Mouse (Mus musculus): ENCODE measurements at regions not wholly inside any gene's neighbourhood (a gene's known extent, or its start where the extent isn't known, plus 50 kb on each side); places are given as distances from the start of the nearest gene placed in this dataset.

GRCm38 (mm10) chr2:148622216-148622615, 50.2 kb upstream of the Nxt1 start:
- peak in 1 of 2 experiments; percentile 20 for DNase-seq (ENCODE audit: low spot score in 2 of 2)

- no peak for DNase-seq (ENCODE audit: low spot score in 2 of 2)
These were observed 60.5 kb upstream of the Nxt1 start for GRCm38 (mm10) chr2:148611911-148612310.

- DNase-seq (ENCODE audit: low spot score in 2 of 2): no peak
These were observed 66.9 kb upstream of the Nxt1 start for GRCm38 (mm10) chr2:148605425-148605930.

- DNase-seq (ENCODE audit: low spot score in 2 of 2): no peak
These were observed 68.5 kb upstream of the Nxt1 start for GRCm38 (mm10) chr2:148603951-148604350.

GRCm38 (mm10) chr2:148603315-148603714, 69.1 kb upstream of the Nxt1 start:
- no peak for DNase-seq (ENCODE audit: low spot score in 2 of 2)

GRCm38 (mm10) chr2:148599498-148599897, 72.9 kb upstream of the Nxt1 start:
- no peak for DNase-seq (ENCODE audit: low spot score in 2 of 2)

- DNase-seq (ENCODE audit: low spot score in 2 of 2): no peak
These were observed 75.4 kb upstream of the Nxt1 start for GRCm38 (mm10) chr2:148596966-148597365.

- no peak for DNase-seq (ENCODE audit: low spot score in 2 of 2)
These were observed 86.6 kb upstream of the Nxt1 start for GRCm38 (mm10) chr2:148585721-148586335.

- DNase-seq (ENCODE audit: low spot score in 2 of 2): no peak
These were observed 90.2 kb upstream of the Nxt1 start for GRCm38 (mm10) chr2:148582208-148582607.

GRCm38 (mm10) chr2:148581666-148582065, 90.7 kb upstream of the Nxt1 start:
- no peak for DNase-seq (ENCODE audit: low spot score in 2 of 2)

GRCm38 (mm10) chr2:148580286-148580966, 92.0 kb upstream of the Nxt1 start:
- DNase-seq (ENCODE audit: low spot score in 2 of 2): no peak

GRCm38 (mm10) chr2:148579564-148579963, 92.8 kb upstream of the Nxt1 start:
- DNase-seq (ENCODE audit: low spot score in 2 of 2): no peak

- DNase-seq (ENCODE audit: low spot score in 2 of 2): no peak
These were observed 93.4 kb upstream of the Nxt1 start for GRCm38 (mm10) chr2:148579027-148579426.

- DNase-seq (ENCODE audit: low spot score in 2 of 2): no peak
These were observed 94.2 kb upstream of the Nxt1 start for GRCm38 (mm10) chr2:148578176-148578575.

GRCm38 (mm10) chr2:148575433-148575832, 97.0 kb upstream of the Nxt1 start:
- no peak for DNase-seq (ENCODE audit: low spot score in 2 of 2)

- peak; percentile 16 to 44 for DNase-seq (ENCODE audit: low spot score in 2 of 2)
These were observed 100.2 kb upstream of the Nxt1 start for GRCm38 (mm10) chr2:148572165-148572564.

- DNase-seq (ENCODE audit: low spot score in 2 of 2): no peak
These were observed 100.8 kb upstream of the Nxt1 start for GRCm38 (mm10) chr2:148571616-148572015.

GRCm38 (mm10) chr2:148571018-148571417, 101.4 kb upstream of the Nxt1 start:
- no peak for DNase-seq (ENCODE audit: low spot score in 2 of 2)

- no peak for DNase-seq (ENCODE audit: low spot score in 2 of 2)
These were observed 104.4 kb upstream of the Nxt1 start for GRCm38 (mm10) chr2:148567930-148568481.

GRCm38 (mm10) chr2:148563390-148563789, 109.0 kb upstream of the Nxt1 start:
- no peak for DNase-seq (ENCODE audit: low spot score in 2 of 2)

- no peak for DNase-seq (ENCODE audit: low spot score in 2 of 2)
These were observed 110.4 kb upstream of the Nxt1 start for GRCm38 (mm10) chr2:148562041-148562440.

- no peak for DNase-seq (ENCODE audit: low spot score in 2 of 2)
These were observed 112.2 kb upstream of the Nxt1 start for GRCm38 (mm10) chr2:148560013-148560773.

Data from adrenal gland, postnatal 4 days (tissue).